26 mouse cellular contexts compared by ENCODE assay signal in genomic region chr14:75964433-75964832, GRCm38 (mm10). TPM values are rescaled to one million over a fixed set of nuclear protein-coding genes. Genes with fewer than 3 reads are reported as not detected.
A peak's percentile ranks its signal among the peaks of the same experiment; 100 is the strongest.
DNase-seq lines count a peak whose midpoint lies in the region; ATAC-seq and TF ChIP-seq lines count a peak whose summit lies in the region.
"Had no signal": no experiment of that assay in that cellular context is flagged by ENCODE, and none has a peak within 500 bp of the region (broad histone marks: within the 10 kb centered on the region; RNA-seq: fewer than 3 reads in every experiment).

No protein-coding gene starts in this region.

- no peak overlapping the region for H3K27ac ChIP-seq in hindbrain, embryonic 14.5 days
- H3K27ac ChIP-seq in hindbrain, embryonic 10.5 days, result no peak overlapping the region
- no peak overlapping the region for H3K27ac ChIP-seq in hindbrain, postnatal 0 days
- no peak overlapping the region for H3K27ac ChIP-seq in midbrain, postnatal 0 days (ENCODE audit: low read depth, low read length)
- H3K27ac ChIP-seq: heart, embryonic 15.5 days; intestine, embryonic 15.5 days; limb, embryonic 13.5 days; liver, embryonic 12.5 days; midbrain, embryonic 12.5 days had no signal

- TF ChIP-seq CTCF in hindbrain, postnatal 0 days (IDR thresholded peaks at IDR 0.05; ENCODE audit: low read depth), result no peak
- no peak for TF ChIP-seq CTCF in midbrain, postnatal 0 days (IDR thresholded peaks at IDR 0.05)

- H3K27me3 ChIP-seq in hindbrain, embryonic 14.5 days (ENCODE audit: control insufficient read depth, insufficient read depth, low read length), result no peaks in the 10 kb centered on the region
- H3K27me3 ChIP-seq in hindbrain, embryonic 10.5 days (ENCODE audit: insufficient read depth, poor library complexity, severe bottlenecking), result no peaks in the 10 kb centered on the region
- H3K27me3 ChIP-seq in hindbrain, postnatal 0 days (ENCODE audit: insufficient read depth, low read length), result no peaks in the 10 kb centered on the region
- H3K27me3 ChIP-seq in midbrain, postnatal 0 days (ENCODE audit: insufficient read depth, low read length), result no peaks in the 10 kb centered on the region
- H3K27me3 ChIP-seq: heart, embryonic 15.5 days; intestine, embryonic 15.5 days; limb, embryonic 13.5 days; liver, embryonic 12.5 days; midbrain, embryonic 12.5 days had no signal

- no peak for DNase-seq in hindbrain, embryonic 14.5 days (ENCODE audit: low spot score)
- DNase-seq in hindbrain, embryonic 10.5 days (ENCODE audit: low spot score), result no peak
- DNase-seq in lung, postnatal 36 days, result peak; percentile 14
- no peak for DNase-seq in lung, adult 18-20 months
- no peak for DNase-seq in hindbrain, postnatal 0 days (ENCODE audit: low spot score)
- DNase-seq in midbrain, postnatal 0 days (ENCODE audit: low spot score), result no peak
- DNase-seq in spleen, adult 12 weeks (ENCODE audit: low spot score), result no peak
- DNase-seq: adrenal gland, adult 2 months; cerebellum, adult 11 months; cerebellum, postnatal 10 days; heart, postnatal 4 days; kidney, adult 8-10 months; kidney, postnatal 10 days; layer of hippocampus, postnatal 36 days; lung, adult 2 months; right cerebral cortex, postnatal 14 days had no signal

- H3K9ac ChIP-seq in hindbrain, embryonic 14.5 days, result no peak overlapping the region
- no peak overlapping the region for H3K9ac ChIP-seq in hindbrain, postnatal 0 days (replicated peaks; ENCODE audit: low read length)
- no peak overlapping the region for H3K9ac ChIP-seq in midbrain, postnatal 0 days (replicated peaks; ENCODE audit: low read length, poor library complexity, severe bottlenecking)
- H3K9ac ChIP-seq: heart, embryonic 15.5 days; intestine, embryonic 15.5 days; limb, embryonic 13.5 days; liver, embryonic 12.5 days; midbrain, embryonic 12.5 days had no signal

- no peak for ATAC-seq in hindbrain, embryonic 14.5 days (ENCODE audit: low FRiP score)
- no peak for ATAC-seq in hindbrain, postnatal 0 days
- no peak for ATAC-seq in midbrain, postnatal 0 days (ENCODE audit: low FRiP score)
- ATAC-seq: intestine, embryonic 15.5 days; liver, embryonic 12.5 days had no signal

- 88% methylated on average over 1 of the region's 1 CpGs for WGBS in hindbrain, embryonic 14.5 days
- 88% methylated on average over 1 of the region's 1 CpGs for WGBS in hindbrain, embryonic 10.5 days
- WGBS in hindbrain, postnatal 0 days, result 92% methylated on average over 1 of the region's 1 CpGs
- WGBS in midbrain, postnatal 0 days, result 96% methylated on average over 1 of the region's 1 CpGs

- no peak overlapping the region for H3K4me3 ChIP-seq in hindbrain, embryonic 14.5 days (replicated peaks; ENCODE audit: low read length)
- H3K4me3 ChIP-seq in hindbrain, embryonic 10.5 days, result no peak overlapping the region
- H3K4me3 ChIP-seq in hindbrain, postnatal 0 days (ENCODE audit: low read length), result no peak overlapping the region
- peak overlapping the region; percentile 31; the same call in 1 of the 2 replicates for H3K4me3 ChIP-seq in midbrain, postnatal 0 days (ENCODE audit: low read depth, low read length)
- H3K4me3 ChIP-seq: heart, embryonic 15.5 days; intestine, embryonic 15.5 days; limb, embryonic 13.5 days; liver, embryonic 12.5 days; midbrain, embryonic 12.5 days had no signal

- peak overlapping the region; percentile 44; the same call in 1 of the 2 replicates for H3K4me2 ChIP-seq in hindbrain, embryonic 14.5 days (replicated peaks)
- H3K4me2 ChIP-seq in hindbrain, postnatal 0 days (ENCODE audit: low read depth, low read length), result peak overlapping the region; percentile 53
- peak overlapping the region; percentile 45 for H3K4me2 ChIP-seq in midbrain, postnatal 0 days (ENCODE audit: low read depth, low read length, poor library complexity, severe bottlenecking)
- H3K4me2 ChIP-seq: heart, embryonic 15.5 days; intestine, embryonic 15.5 days; liver, embryonic 12.5 days; midbrain, embryonic 12.5 days had no signal

- H3K9me3 ChIP-seq in hindbrain, embryonic 14.5 days (ENCODE audit: control insufficient read depth, low read length), result no peaks in the 10 kb centered on the region
- H3K9me3 ChIP-seq in hindbrain, embryonic 10.5 days, result no peaks in the 10 kb centered on the region
- H3K9me3 ChIP-seq in hindbrain, postnatal 0 days (ENCODE audit: low read length), result no peaks in the 10 kb centered on the region
- no peaks in the 10 kb centered on the region for H3K9me3 ChIP-seq in midbrain, postnatal 0 days (ENCODE audit: low read length)
- H3K9me3 ChIP-seq: heart, embryonic 15.5 days; intestine, embryonic 15.5 days; limb, embryonic 13.5 days; liver, embryonic 12.5 days; midbrain, embryonic 12.5 days had no signal

- H3K36me3 ChIP-seq in hindbrain, embryonic 14.5 days (replicated peaks; ENCODE audit: control insufficient read depth, insufficient read depth), result no peaks in the 10 kb centered on the region
- no peaks in the 10 kb centered on the region for H3K36me3 ChIP-seq in hindbrain, embryonic 10.5 days
- H3K36me3 ChIP-seq in hindbrain, postnatal 0 days (ENCODE audit: insufficient read depth, low read length), result no peaks in the 10 kb centered on the region
- H3K36me3 ChIP-seq in midbrain, postnatal 0 days (ENCODE audit: insufficient read depth, low read length), result no peaks in the 10 kb centered on the region
- H3K36me3 ChIP-seq: heart, embryonic 15.5 days; intestine, embryonic 15.5 days; limb, embryonic 13.5 days; liver, embryonic 12.5 days; midbrain, embryonic 12.5 days had no signal

- H3K4me1 ChIP-seq in hindbrain, embryonic 14.5 days (replicated peaks; ENCODE audit: control insufficient read depth, insufficient read depth, low read length), result no peaks in the 10 kb centered on the region; the same call in 1 of the 2 replicates
- H3K4me1 ChIP-seq in hindbrain, embryonic 10.5 days (replicated peaks), result no peaks in the 10 kb centered on the region
- no peaks in the 10 kb centered on the region for H3K4me1 ChIP-seq in hindbrain, postnatal 0 days (ENCODE audit: insufficient read depth, low read length)
- no peaks in the 10 kb centered on the region for H3K4me1 ChIP-seq in midbrain, postnatal 0 days (ENCODE audit: insufficient read depth, low read length)
- H3K4me1 ChIP-seq: intestine, embryonic 15.5 days; liver, embryonic 12.5 days had no signal

RNA-seq across cellular contexts. Expression of gene Kctd4, which starts 9.6 kb away (rescaled TPM):
- 7.9 and 9.0 TPM in 2 replicates for polyA plus RNA-seq in hindbrain, embryonic 14.5 days (2014; fragmentation: Nextera tagmentation; extraction: Ambion mirVana)
- polyA plus RNA-seq in hindbrain, embryonic 10.5 days (2016; fragmentation: Nextera tagmentation; extraction: Ambion mirVana), result 0.31 and 0.61 TPM in 2 replicates
- 3.8 and 5.0 TPM in 2 replicates for total RNA-seq in hindbrain, postnatal 0 days (2014; rRNA removed)
- polyA plus RNA-seq in hindbrain, postnatal 0 days (2015; fragmentation: Nextera tagmentation; extraction: Ambion mirVana), result 6.0 and 7.0 TPM in 2 replicates
- 9.4 and 11.8 TPM in 2 replicates for total RNA-seq in midbrain, postnatal 0 days (2014; rRNA removed)
- 8.8 and 9.6 TPM in 2 replicates for polyA plus RNA-seq in midbrain, postnatal 0 days (2015; fragmentation: Nextera tagmentation; extraction: Ambion mirVana)
- total RNA-seq: adrenal gland, adult 2 months; adrenal gland, postnatal 4 days; heart, adult 8-10 months; heart, postnatal 4 days had no signal
- polyA plus RNA-seq: adrenal gland, adult 2 months; C2C12; spleen, adult 2 months; urinary bladder, adult 2 months had no signal

RNA-seq across cellular contexts. Expression of gene Gtf2f2, which starts 46.2 kb away (rescaled TPM):
- polyA plus RNA-seq in hindbrain, embryonic 14.5 days (2014; fragmentation: Nextera tagmentation; extraction: Ambion mirVana), result 39.5 and 41.8 TPM in 2 replicates
- 47.8 and 56.1 TPM in 2 replicates for polyA plus RNA-seq in hindbrain, embryonic 10.5 days (2016; fragmentation: Nextera tagmentation; extraction: Ambion mirVana)
- 14.8 and 18.5 TPM in 2 replicates for total RNA-seq in hindbrain, postnatal 0 days (2014; rRNA removed)
- polyA plus RNA-seq in hindbrain, postnatal 0 days (2015; fragmentation: Nextera tagmentation; extraction: Ambion mirVana), result 40.9 and 41.3 TPM in 2 replicates
- 22.7 and 23.4 TPM in 2 replicates for total RNA-seq in midbrain, postnatal 0 days (2014; rRNA removed)
- polyA plus RNA-seq in midbrain, postnatal 0 days (2015; fragmentation: Nextera tagmentation; extraction: Ambion mirVana), result 38.4 and 42.6 TPM in 2 replicates
